Mouse (Mus musculus) limb, embryonic 12.5 days (tissue): ENCODE data around the gene Abl1. TPM values are rescaled to one million over a fixed set of nuclear protein-coding genes. Genes with fewer than 3 reads are reported as not detected.

Experiments
- ATAC-seq: fragments of 200-750 bp; cut with Nextera tagmentation; 2 replicates; pipeline ENCODE4 v1.8.0; 2017; ENCODE audit warnings: low read depth, moderate TSS enrichment; ENCODE audit not compliant: insufficient number of reproducible peaks, insufficient read depth, low FRiP score, low TSS enrichment
- H3K27ac ChIP-seq: fragments of 300-500 bp; sonication (generic); 2 replicates; pipeline ENCODE4 v1.5.1; 2016; ENCODE audit warnings: mild to moderate bottlenecking, moderate library complexity
- H3K27me3 ChIP-seq: fragments of 300-500 bp; sonication (generic); 2 replicates; pipeline ENCODE4 v1.6.1; 2016; ENCODE audit warnings: mild to moderate bottlenecking, moderate library complexity
- H3K36me3 ChIP-seq: fragments of 300-500 bp; sonication (generic); 2 replicates; pipeline ENCODE4 v1.6.1; 2016; ENCODE audit warnings: mild to moderate bottlenecking, moderate library complexity
- H3K4me1 ChIP-seq: fragments of 300-500 bp; sonication (generic); replicated peaks from 2 replicates; pipeline ENCODE4 v1.6.1; 2016
- H3K4me2 ChIP-seq: fragments of 300-500 bp; sonication (generic); 2 replicates; pipeline ENCODE4 v1.6.1; 2016; ENCODE audit warnings: mild to moderate bottlenecking, moderate library complexity
- H3K4me3 ChIP-seq: fragments of 300-500 bp; sonication (generic); replicated peaks from 2 replicates; pipeline ENCODE4 v1.5.1; 2016; ENCODE audit warnings: mild to moderate bottlenecking
- H3K9ac ChIP-seq: fragments of 300-500 bp; sonication (generic); replicated peaks from 2 replicates; pipeline ENCODE4 v1.6.1; 2016; ENCODE audit warnings: mild to moderate bottlenecking, moderate library complexity
- H3K9me3 ChIP-seq: fragments of 300-500 bp; sonication (generic); 2 replicates; pipeline ENCODE4 v1.6.1; 2016; ENCODE audit warnings: mild to moderate bottlenecking, moderate library complexity
- WGBS: fragments of 180-500 bp; shearing (Covaris S2); methylation state at CpG from one replicate; pipeline ENCODE4 v1.1.7; 2016; 5-methylcytosine and 5-hydroxymethylcytosine counted together
- polyA plus RNA-seq: library from polyadenylated mRNA; unstranded; fragments of >200 nt; fragmentation: Nextera tagmentation; extraction: Ambion mirVana; gene quantifications from 2 replicates; pipeline ENCODE4 v1.2.1, GENCODE M21; 2016

Gene Abl1
- polyA plus RNA-seq, 1 experiment from 2014 or later, result 63.0 TPM

DNA sequence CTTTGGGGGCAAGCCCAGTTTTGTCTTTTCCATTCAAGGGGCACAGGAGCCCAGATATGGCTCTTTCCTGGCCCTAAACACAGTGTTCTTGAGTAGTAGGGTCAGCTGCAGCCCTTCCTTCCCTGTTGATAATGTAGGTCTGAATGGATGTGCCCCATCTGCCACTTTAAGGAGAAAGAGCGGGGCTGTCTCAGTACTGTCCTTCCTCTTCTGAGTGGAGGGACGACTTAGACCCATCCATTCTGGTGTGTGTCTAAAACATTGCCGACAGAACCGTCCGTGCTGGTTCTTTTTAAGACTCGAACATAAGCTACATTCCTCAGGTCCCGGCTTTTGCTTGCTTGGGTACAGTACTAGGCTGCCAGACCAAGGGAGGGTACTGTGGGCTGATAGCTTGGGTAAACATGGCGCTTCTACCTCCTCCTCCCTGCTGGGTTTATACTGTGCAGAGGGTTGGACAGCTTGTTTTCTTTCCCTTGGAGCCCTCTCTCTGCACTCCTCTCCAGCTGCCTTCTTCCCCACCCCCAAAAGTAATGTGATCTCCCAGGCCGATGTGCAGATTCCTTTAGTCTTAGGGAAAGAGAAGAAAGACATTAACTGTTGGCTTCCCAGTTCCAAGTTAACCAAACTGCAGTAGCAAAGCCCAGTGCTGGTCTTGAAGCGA lies 61.0 kb downstream of the Abl1 start:
- H3K4me3 ChIP-seq, result peak overlapping the region; percentile 26
- H3K9ac ChIP-seq, result peak overlapping the region; percentile 35
- peaks cover 5% of the 10 kb centered on the region; the same call in 1 of the 2 replicates for H3K9me3 ChIP-seq
- H3K4me2 ChIP-seq, result peak overlapping the region; percentile 58
- WGBS, result 6% methylated on average over 10 of the region's 10 CpGs
- peaks cover 4% of the 10 kb centered on the region; the same call in 1 of the 2 replicates for H3K36me3 ChIP-seq
- H3K27me3 ChIP-seq, result no peaks in the 10 kb centered on the region
- peak; percentile 91 for ATAC-seq
- H3K4me1 ChIP-seq, result peaks cover 59% of the 10 kb centered on the region
- peak overlapping the region; percentile 93 for H3K27ac ChIP-seq

- Histone ChIP-seq H3K4me3 (no peak overlapping the region), H3K9ac (no peak overlapping the region), H3K9me3 (peaks cover 6% of the 10 kb centered on the region; the same call in 1 of the 2 replicates), H3K36me3 (peaks cover 7% of the 10 kb centered on the region; the same call in 1 of the 2 replicates), H3K27me3 (no peaks in the 10 kb centered on the region), H3K27ac (peak overlapping the region; percentile 93), H3K4me1 (peaks cover 53% of the 10 kb centered on the region), H3K4me2 (peak overlapping the region; percentile 58; the same call in 1 of the 2 replicates)
- ATAC-seq, result no peak
- WGBS, result 82% methylated on average over 5 of the region's 5 CpGs
These were observed 62.0 kb downstream of the Abl1 start for GRCm38 (mm10) chr2:31750133-31750532.

DNA sequence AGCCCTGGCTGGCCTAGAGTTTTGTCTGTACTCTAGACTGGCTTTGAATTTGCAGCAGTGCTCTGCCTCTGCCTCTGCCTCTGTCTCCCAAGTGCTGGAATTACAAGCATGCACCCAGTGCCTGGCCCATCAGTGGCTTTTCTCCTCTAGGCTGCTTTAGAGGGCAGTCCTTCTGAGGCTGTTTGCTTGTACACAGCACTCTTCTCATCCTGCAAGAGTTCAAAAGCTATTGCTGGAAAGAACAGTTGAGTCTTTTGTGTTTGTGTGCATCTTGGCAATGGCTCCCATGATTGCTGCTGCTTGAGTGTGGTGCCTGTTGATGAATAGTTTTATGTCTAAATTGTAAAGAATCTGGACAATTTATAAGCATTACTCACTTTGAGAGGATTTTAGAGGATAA lies 69.3 kb downstream of the Abl1 start:
- Histone ChIP-seq H3K4me3 (no peak overlapping the region), H3K36me3 (peaks cover 7% of the 10 kb centered on the region; the same call in 1 of the 2 replicates), H3K4me2 (no peak overlapping the region), H3K4me1 (peaks cover 24% of the 10 kb centered on the region), H3K27ac (0 out of 2 replicates have a peak overlapping the region, but pooled peaks have one; percentile 26), H3K9ac (no peak overlapping the region), H3K9me3 (peaks cover 6% of the 10 kb centered on the region; the same call in 1 of the 2 replicates), H3K27me3 (no peaks in the 10 kb centered on the region)
- ATAC-seq, result no peak

DNA sequence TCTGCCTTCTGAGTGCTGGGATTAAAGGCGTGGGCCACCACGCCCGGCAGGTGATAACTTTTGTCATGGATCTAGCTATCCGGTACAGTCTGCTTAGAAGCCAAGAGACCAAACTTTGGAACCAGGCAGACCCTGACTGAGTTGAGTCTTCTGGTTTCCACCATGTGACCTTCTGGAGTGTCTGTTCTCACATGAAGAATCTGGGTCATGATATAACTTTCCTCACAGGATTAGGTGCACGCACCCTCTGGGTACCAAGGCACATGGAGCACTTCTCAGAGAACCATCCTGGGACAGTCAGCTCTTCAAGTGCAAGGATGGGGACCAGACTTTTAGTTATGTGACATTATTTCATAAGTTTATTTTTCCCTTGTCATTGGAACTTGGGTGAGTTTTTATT lies 70.8 kb downstream of the Abl1 start:
- peaks cover 3% of the 10 kb centered on the region; the same call in 1 of the 2 replicates for H3K9me3 ChIP-seq
- ATAC-seq, result no peak
- WGBS, result 87% methylated on average over 5 of the region's 5 CpGs
- H3K4me1 ChIP-seq, result peaks cover 36% of the 10 kb centered on the region
- H3K27ac ChIP-seq, result peak overlapping the region; percentile 97
- H3K27me3 ChIP-seq, result no peaks in the 10 kb centered on the region
- H3K4me2 ChIP-seq, result peak overlapping the region; percentile 91
- peak overlapping the region; percentile 89 for H3K4me3 ChIP-seq
- H3K9ac ChIP-seq, result peak overlapping the region; percentile 99
- peaks cover 4% of the 10 kb centered on the region; the same call in 1 of the 2 replicates for H3K36me3 ChIP-seq

GRCm38 (mm10) chr2:31759751-31760460 lies 71.7 kb downstream of the Abl1 start:
- Histone ChIP-seq H3K36me3 (no peaks in the 10 kb centered on the region; the same call in 1 of the 2 replicates), H3K27me3 (no peaks in the 10 kb centered on the region), H3K9me3 (no peaks in the 10 kb centered on the region), H3K27ac (peak overlapping the region; percentile 97), H3K9ac (peak overlapping the region; percentile 99), H3K4me3 (peak overlapping the region; percentile 89), H3K4me1 (peaks cover 36% of the 10 kb centered on the region), H3K4me2 (peak overlapping the region; percentile 91)
- under 1% methylated on average over 42 of the region's 42 CpGs for WGBS
- ATAC-seq, result peak; percentile 94

DNA sequence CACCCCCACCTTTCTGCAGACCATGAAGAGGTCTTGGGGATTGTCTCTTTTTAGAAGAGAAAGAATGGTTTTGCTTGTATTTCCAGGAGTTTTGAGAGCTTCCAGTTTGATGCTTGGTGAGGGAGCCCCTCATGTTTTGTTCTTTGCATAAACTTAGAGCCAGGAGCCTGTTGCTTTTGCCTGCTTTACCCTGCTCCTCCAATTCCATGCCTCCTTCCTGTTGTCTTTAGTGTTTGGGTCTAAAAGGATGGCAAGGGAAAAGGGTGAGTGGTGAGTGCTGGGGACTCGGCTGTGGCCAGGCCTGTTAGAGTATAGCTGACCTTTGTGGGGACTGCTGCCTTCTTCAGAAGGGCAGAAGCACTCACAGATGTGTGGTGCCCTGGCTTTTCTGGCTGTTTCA lies 72.3 kb downstream of the Abl1 start:
- peaks cover 4% of the 10 kb centered on the region; the same call in 1 of the 2 replicates for H3K36me3 ChIP-seq
- peak overlapping the region; percentile 97 for H3K27ac ChIP-seq
- H3K9ac ChIP-seq, result peak overlapping the region; percentile 99
- peak overlapping the region; percentile 89 for H3K4me3 ChIP-seq
- WGBS, result 0% methylated on average over 1 of the region's 1 CpGs
- no peaks in the 10 kb centered on the region for H3K27me3 ChIP-seq
- H3K9me3 ChIP-seq, result no peaks in the 10 kb centered on the region
- peaks cover 41% of the 10 kb centered on the region for H3K4me1 ChIP-seq
- ATAC-seq, result no peak
- peak overlapping the region; percentile 91 for H3K4me2 ChIP-seq

DNA sequence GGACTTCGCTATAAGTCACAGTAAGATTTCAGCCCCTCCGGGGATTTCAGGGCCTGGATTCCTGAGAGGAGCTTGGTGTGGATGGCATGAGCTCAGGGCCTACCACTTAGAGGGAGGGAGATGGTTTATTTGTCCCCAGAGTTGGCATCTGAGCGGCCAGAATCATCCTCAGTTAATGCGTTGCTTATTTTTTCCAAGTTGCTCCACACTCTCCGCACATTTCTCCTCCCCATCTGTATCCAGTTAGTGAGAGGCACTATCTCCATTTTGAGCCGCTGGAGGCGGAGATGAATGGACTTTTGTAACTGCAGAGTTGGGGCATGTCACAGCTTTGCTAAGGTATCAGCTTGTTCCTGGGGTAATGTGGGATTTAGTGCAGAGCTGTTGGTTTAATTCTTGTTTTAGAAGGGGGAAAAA lies 72.9 kb downstream of the Abl1 start:
- Histone ChIP-seq H3K36me3 (peaks cover 4% of the 10 kb centered on the region; the same call in 1 of the 2 replicates), H3K27me3 (no peaks in the 10 kb centered on the region), H3K4me3 (peak overlapping the region; percentile 89), H3K9ac (peak overlapping the region; percentile 99), H3K27ac (peak overlapping the region; percentile 97), H3K4me2 (peak overlapping the region; percentile 91), H3K9me3 (no peaks in the 10 kb centered on the region), H3K4me1 (peaks cover 47% of the 10 kb centered on the region)
- WGBS, result 3% methylated on average over 7 of the region's 7 CpGs
- ATAC-seq, result no peak

- peak overlapping the region; percentile 97 for H3K27ac ChIP-seq
- peak overlapping the region; percentile 89 for H3K4me3 ChIP-seq
- H3K36me3 ChIP-seq, result peaks cover 6% of the 10 kb centered on the region; the same call in 1 of the 2 replicates
- no peak for ATAC-seq
- H3K4me1 ChIP-seq, result peaks cover 50% of the 10 kb centered on the region
- no peaks in the 10 kb centered on the region for H3K9me3 ChIP-seq
- H3K4me2 ChIP-seq, result peak overlapping the region; percentile 91
- 2% methylated on average over 4 of the region's 4 CpGs for WGBS
- no peaks in the 10 kb centered on the region for H3K27me3 ChIP-seq
- peak overlapping the region; percentile 99 for H3K9ac ChIP-seq
These were observed 73.4 kb downstream of the Abl1 start for GRCm38 (mm10) chr2:31761585-31761984.

DNA sequence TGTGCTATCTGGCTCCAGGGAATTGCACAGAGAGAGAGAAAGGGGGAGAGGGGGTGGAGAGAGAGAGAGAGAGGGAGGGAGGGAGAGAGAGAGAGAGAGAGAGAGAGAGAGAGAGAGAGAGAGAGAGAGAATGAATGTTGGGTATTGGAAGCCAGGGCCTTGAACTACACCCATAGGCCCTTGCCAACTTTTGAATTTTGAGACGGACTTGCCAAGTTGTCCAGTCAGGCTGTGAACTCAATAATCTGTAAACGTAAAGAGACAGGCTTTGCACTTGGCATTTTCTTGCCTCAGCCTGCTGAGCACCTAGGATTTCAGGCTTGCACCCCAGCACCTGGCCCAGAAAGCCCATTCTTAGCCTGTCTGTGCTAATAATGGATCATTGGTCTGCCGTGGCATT lies 74.0 kb downstream of the Abl1 start:
- peaks cover 8% of the 10 kb centered on the region; the same call in 1 of the 2 replicates for H3K36me3 ChIP-seq
- H3K9me3 ChIP-seq, result no peaks in the 10 kb centered on the region
- WGBS, result 53% methylated on average over 3 of the region's 3 CpGs
- no peak overlapping the region for H3K27ac ChIP-seq
- peaks cover 50% of the 10 kb centered on the region for H3K4me1 ChIP-seq
- peak overlapping the region; percentile 91 for H3K4me2 ChIP-seq
- peak overlapping the region; percentile 99 for H3K9ac ChIP-seq
- H3K27me3 ChIP-seq, result no peaks in the 10 kb centered on the region
- no peak for ATAC-seq
- H3K4me3 ChIP-seq, result peak overlapping the region; percentile 89

- H3K27ac ChIP-seq, result 0 out of 2 replicates have a peak overlapping the region, but pooled peaks have one; percentile 29
- WGBS, result 46% methylated on average over 2 of the region's 2 CpGs
- H3K9ac ChIP-seq, result no peak overlapping the region; the same call in 1 of the 2 replicates
- H3K4me2 ChIP-seq, result peak overlapping the region; percentile 91
- H3K36me3 ChIP-seq, result peaks cover 8% of the 10 kb centered on the region; the same call in 1 of the 2 replicates
- ATAC-seq, result no peak
- peaks cover 55% of the 10 kb centered on the region for H3K4me1 ChIP-seq
- H3K27me3 ChIP-seq, result no peaks in the 10 kb centered on the region
- no peaks in the 10 kb centered on the region for H3K9me3 ChIP-seq
- peak overlapping the region; percentile 89; the same call in 1 of the 2 replicates for H3K4me3 ChIP-seq
These were observed 74.7 kb downstream of the Abl1 start for GRCm38 (mm10) chr2:31762853-31763252.

DNA sequence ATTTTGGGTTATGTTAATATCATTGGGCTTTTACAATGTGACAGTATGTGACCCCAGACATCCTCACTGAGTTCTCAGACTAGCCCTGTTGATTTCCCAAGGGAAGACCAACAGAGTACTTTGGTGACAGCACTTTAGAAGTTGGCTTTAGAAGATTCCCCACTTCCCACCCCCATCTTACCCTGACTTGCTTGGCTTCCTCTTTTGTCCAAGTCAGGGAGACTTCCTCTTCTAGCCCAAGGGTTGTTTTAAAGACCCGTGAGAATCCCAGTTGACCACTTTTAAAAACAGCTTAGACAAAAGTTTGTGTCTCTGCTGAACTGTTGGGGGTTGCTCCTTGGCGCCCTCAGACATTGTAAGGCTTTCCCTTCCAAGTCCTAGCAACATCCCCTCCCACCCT lies 75.1 kb downstream of the Abl1 start:
- Histone ChIP-seq H3K36me3 (peaks cover 8% of the 10 kb centered on the region; the same call in 1 of the 2 replicates), H3K27ac (no peak overlapping the region), H3K27me3 (no peaks in the 10 kb centered on the region), H3K9ac (peak overlapping the region; percentile 28; the same call in 1 of the 2 replicates), H3K9me3 (no peaks in the 10 kb centered on the region), H3K4me1 (peaks cover 59% of the 10 kb centered on the region), H3K4me3 (0 out of 2 replicates have a peak overlapping the region, but pooled peaks have one; percentile 89), H3K4me2 (peak overlapping the region; percentile 91)
- no peak for ATAC-seq
- WGBS, result 62% methylated on average over 2 of the region's 2 CpGs
